Mouse (Mus musculus): ENCODE measurements at regions not wholly inside any gene's neighbourhood (a gene's known extent, or its start where the extent isn't known, plus 50 kb on each side); places are given as distances from the start of the nearest gene placed in this dataset.
A peak's percentile ranks its signal among the peaks of the same experiment; 100 is the strongest.
"Not testable (repeated sequence)": the region's sequence is repeated elsewhere in the genome, so short reads cannot be mapped to it uniquely, and the experiment has no call there.

- Histone ChIP-seq H3K4me1 (replicated peaks) (no peaks in the 10 kb centered on the region), H3K27ac (no peak overlapping the region), H3K27me3 (no peaks in the 10 kb centered on the region), H3K9ac (no peak overlapping the region), H3K36me3 (no peaks in the 10 kb centered on the region), H3K9me3 (replicated peaks) (no peaks in the 10 kb centered on the region), H3K4me3 (no peak overlapping the region), H3K4me2 (no peak overlapping the region)
- ATAC-seq (replicated peaks; ENCODE audit: insufficient number of reproducible peaks, insufficient read depth, low FRiP score, low read depth): no peak
These were observed 169.2 kb upstream of the Hddc2 start for GRCm38 (mm10) chr10:31143856-31144488.

- Histone ChIP-seq H3K4me1 (replicated peaks) (no peaks in the 10 kb centered on the region), H3K4me3 (no peak overlapping the region), H3K27ac (no peak overlapping the region), H3K36me3 (no peaks in the 10 kb centered on the region), H3K9me3 (replicated peaks) (no peaks in the 10 kb centered on the region), H3K4me2 (no peak overlapping the region), H3K27me3 (no peaks in the 10 kb centered on the region), H3K9ac (no peak overlapping the region)
- ATAC-seq (replicated peaks; ENCODE audit: insufficient number of reproducible peaks, insufficient read depth, low FRiP score, low read depth): no peak
- WGBS: 87% methylated on average over 3 of the region's 3 CpGs
These were observed 168.7 kb upstream of the Hddc2 start for GRCm38 (mm10) chr10:31144489-31144872.

- 21% methylated on average over 15 of the region's 15 CpGs for WGBS
- no peaks in the 10 kb centered on the region for H3K9me3 ChIP-seq (replicated peaks)
- H3K4me2 ChIP-seq: peak overlapping the region; percentile 16; the same call in 1 of the 2 replicates
- H3K4me3 ChIP-seq: no peak overlapping the region
- ATAC-seq (replicated peaks; ENCODE audit: insufficient number of reproducible peaks, insufficient read depth, low FRiP score, low read depth): peak; percentile 93
- H3K27me3 ChIP-seq: no peaks in the 10 kb centered on the region
- peak overlapping the region; percentile 91 for H3K27ac ChIP-seq
- H3K36me3 ChIP-seq: no peaks in the 10 kb centered on the region
- H3K4me1 ChIP-seq (replicated peaks): peaks cover 16% of the 10 kb centered on the region
- H3K9ac ChIP-seq: no peak overlapping the region
These were observed 140.0 kb upstream of the Hddc2 start for GRCm38 (mm10) chr10:31173169-31173686.

GRCm38 (mm10) chr10:31189577-31189976 lies 123.6 kb upstream of the Hddc2 start:
- no peaks in the 10 kb centered on the region for H3K4me1 ChIP-seq (replicated peaks)
- no peak overlapping the region for H3K9ac ChIP-seq
- no peak overlapping the region for H3K27ac ChIP-seq
- no peak overlapping the region for H3K4me3 ChIP-seq
- no peaks in the 10 kb centered on the region for H3K27me3 ChIP-seq
- H3K9me3 ChIP-seq (replicated peaks): no peaks in the 10 kb centered on the region
- ATAC-seq (replicated peaks; ENCODE audit: insufficient number of reproducible peaks, insufficient read depth, low FRiP score, low read depth): no peak
- H3K36me3 ChIP-seq: no peaks in the 10 kb centered on the region
- WGBS: 28% methylated on average over 1 of the region's 1 CpGs
- H3K4me2 ChIP-seq: no peak overlapping the region

- not testable (repeated sequence) for H3K27me3 ChIP-seq; H3K4me2 ChIP-seq; H3K9ac ChIP-seq; H3K4me1 ChIP-seq (replicated peaks); H3K4me3 ChIP-seq; H3K36me3 ChIP-seq; ATAC-seq (replicated peaks; ENCODE audit: insufficient number of reproducible peaks, insufficient read depth, low FRiP score, low read depth); H3K27ac ChIP-seq; H3K9me3 ChIP-seq (replicated peaks)
- WGBS: 87% methylated on average over 8 of the region's 8 CpGs
These were observed 101.0 kb upstream of the Hddc2 start for GRCm38 (mm10) chr10:31212164-31212563.

GRCm38 (mm10) chr10:31212778-31213454 lies 100.3 kb upstream of the Hddc2 start:
- ATAC-seq (replicated peaks; ENCODE audit: insufficient number of reproducible peaks, insufficient read depth, low FRiP score, low read depth): no peak
- Histone ChIP-seq H3K4me3 (no peak overlapping the region), H3K9me3 (replicated peaks) (no peaks in the 10 kb centered on the region), H3K4me2 (no peak overlapping the region), H3K9ac (no peak overlapping the region), H3K27ac (no peak overlapping the region), H3K36me3 (no peaks in the 10 kb centered on the region), H3K27me3 (no peaks in the 10 kb centered on the region), H3K4me1 (replicated peaks) (no peaks in the 10 kb centered on the region)
- 77% methylated on average over 2 of the region's 2 CpGs for WGBS

- Histone ChIP-seq H3K9me3 (replicated peaks) (no peaks in the 10 kb centered on the region), H3K4me3 (no peak overlapping the region), H3K27ac (no peak overlapping the region), H3K36me3 (no peaks in the 10 kb centered on the region), H3K4me2 (no peak overlapping the region), H3K9ac (no peak overlapping the region), H3K27me3 (no peaks in the 10 kb centered on the region), H3K4me1 (replicated peaks) (peaks cover 3% of the 10 kb centered on the region)
- 56% methylated on average over 1 of the region's 1 CpGs for WGBS
- ATAC-seq (replicated peaks; ENCODE audit: insufficient number of reproducible peaks, insufficient read depth, low FRiP score, low read depth): no peak
These were observed 91.3 kb upstream of the Hddc2 start for GRCm38 (mm10) chr10:31221902-31222301.

- Histone ChIP-seq H3K36me3 (no peaks in the 10 kb centered on the region), H3K27me3 (no peaks in the 10 kb centered on the region), H3K4me1 (replicated peaks) (peaks cover 6% of the 10 kb centered on the region), H3K9ac (no peak overlapping the region), H3K4me2 (no peak overlapping the region), H3K9me3 (replicated peaks) (no peaks in the 10 kb centered on the region), H3K4me3 (no peak overlapping the region), H3K27ac (peak overlapping the region; percentile 73)
- 26% methylated on average over 3 of the region's 3 CpGs for WGBS
- peak; percentile 95 for ATAC-seq (replicated peaks; ENCODE audit: insufficient number of reproducible peaks, insufficient read depth, low FRiP score, low read depth)
These were observed 84.1 kb upstream of the Hddc2 start for GRCm38 (mm10) chr10:31229078-31229477.

- no peak overlapping the region for H3K4me2 ChIP-seq
- H3K4me1 ChIP-seq (replicated peaks): peaks cover 11% of the 10 kb centered on the region
- no peaks in the 10 kb centered on the region for H3K36me3 ChIP-seq
- H3K27ac ChIP-seq: peak overlapping the region; percentile 90
- H3K9me3 ChIP-seq (replicated peaks): no peaks in the 10 kb centered on the region
- no peak overlapping the region for H3K9ac ChIP-seq
- 25% methylated on average over 3 of the region's 3 CpGs for WGBS
- H3K4me3 ChIP-seq: no peak overlapping the region
- ATAC-seq (replicated peaks; ENCODE audit: insufficient number of reproducible peaks, insufficient read depth, low FRiP score, low read depth): peak; percentile 91
- no peaks in the 10 kb centered on the region for H3K27me3 ChIP-seq
These were observed 70.7 kb upstream of the Hddc2 start for GRCm38 (mm10) chr10:31242442-31242966.

GRCm38 (mm10) chr10:31252584-31253381 lies 60.4 kb upstream of the Hddc2 start:
- WGBS: 33% methylated on average over 8 of the region's 8 CpGs
- no peaks in the 10 kb centered on the region for H3K36me3 ChIP-seq
- peaks cover 20% of the 10 kb centered on the region; the same call in 1 of the 2 replicates for H3K4me1 ChIP-seq (replicated peaks)
- peak; percentile 82 for ATAC-seq (replicated peaks; ENCODE audit: insufficient number of reproducible peaks, insufficient read depth, low FRiP score, low read depth)
- peak overlapping the region; percentile 83 for H3K27ac ChIP-seq
- no peak overlapping the region for H3K9ac ChIP-seq
- no peak overlapping the region for H3K4me2 ChIP-seq
- H3K27me3 ChIP-seq: no peaks in the 10 kb centered on the region
- no peaks in the 10 kb centered on the region for H3K9me3 ChIP-seq (replicated peaks)
- H3K4me3 ChIP-seq: no peak overlapping the region

- ATAC-seq (replicated peaks; ENCODE audit: insufficient number of reproducible peaks, insufficient read depth, low FRiP score, low read depth): no peak
- Histone ChIP-seq H3K4me1 (replicated peaks) (peaks cover 29% of the 10 kb centered on the region), H3K27me3 (no peaks in the 10 kb centered on the region), H3K9me3 (replicated peaks) (no peaks in the 10 kb centered on the region), H3K27ac (peak overlapping the region; percentile 20; the same call in 1 of the 2 replicates), H3K9ac (no peak overlapping the region), H3K36me3 (no peaks in the 10 kb centered on the region), H3K4me2 (no peak overlapping the region), H3K4me3 (no peak overlapping the region)
- WGBS: 55% methylated on average over 1 of the region's 1 CpGs
These were observed 56.2 kb upstream of the Hddc2 start for GRCm38 (mm10) chr10:31256934-31257333.
